Mouse (Mus musculus): ENCODE results near the gene Krt42. TPM values are rescaled to one million over a fixed set of nuclear protein-coding genes. Genes with fewer than 3 reads are reported as not detected.

Gene Krt42
- polyA plus RNA-seq, 1 experiment from 2014 or later: not detected

- no peak for ATAC-seq
- Histone ChIP-seq H3K4me3 (replicated peaks; ENCODE audit: low read length) (no peak overlapping the region), H3K27me3 (replicated peaks; ENCODE audit: control insufficient read depth, insufficient read depth, low read length) (no peaks in the 10 kb centered on the region), H3K9me3 (ENCODE audit: control insufficient read depth, low read length) (no peaks in the 10 kb centered on the region), H3K4me1 (replicated peaks; ENCODE audit: control insufficient read depth, insufficient read depth, low read length) (no peaks in the 10 kb centered on the region), H3K9ac (replicated peaks; ENCODE audit: low read depth, low read length) (no peak overlapping the region), H3K4me2 (ENCODE audit: low read length) (no peak overlapping the region), H3K27ac (ENCODE audit: low read length) (no peak overlapping the region), H3K36me3 (ENCODE audit: control insufficient read depth, insufficient read depth) (no peaks in the 10 kb centered on the region)
- WGBS: 79% methylated on average over 4 of the region's 4 CpGs
Measured at GRCm38 (mm10) chr11:100284988-100285387, 15.3 kb upstream of the Krt42 start.

DNA sequence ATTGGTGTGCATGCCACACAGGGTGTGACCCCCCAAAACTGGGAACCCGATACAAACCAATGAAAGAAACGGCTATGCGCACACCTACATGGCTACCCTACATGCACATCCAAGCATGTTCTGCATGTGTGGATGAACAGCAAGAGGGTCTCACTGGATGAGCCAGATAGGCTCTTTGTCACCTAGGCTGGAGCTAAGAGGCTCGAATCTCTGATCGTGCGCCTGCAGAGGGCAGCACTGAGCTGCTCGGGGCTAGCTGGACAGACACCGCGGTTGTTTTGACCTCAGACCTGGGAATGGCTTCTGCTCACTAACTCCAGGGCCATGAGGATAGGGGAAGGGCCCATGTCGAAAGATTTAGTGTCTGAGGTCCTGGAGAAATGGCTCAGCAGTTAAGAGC is 12.9 kb upstream of the Krt42 start:
- H3K36me3 ChIP-seq (ENCODE audit: control insufficient read depth, insufficient read depth): no peaks in the 10 kb centered on the region
- 25% methylated on average over 10 of the region's 10 CpGs for WGBS
- no peaks in the 10 kb centered on the region for H3K9me3 ChIP-seq (ENCODE audit: control insufficient read depth, low read length)

GRCm38 (mm10) chr11:100281596-100282544 is 12.2 kb upstream of the Krt42 start:
- WGBS: 20% methylated on average over 11 of the region's 11 CpGs
- Histone ChIP-seq H3K9me3 (ENCODE audit: control insufficient read depth, low read length) (no peaks in the 10 kb centered on the region), H3K36me3 (ENCODE audit: control insufficient read depth, insufficient read depth) (no peaks in the 10 kb centered on the region), H3K27me3 (replicated peaks; ENCODE audit: control insufficient read depth, insufficient read depth, low read length) (no peaks in the 10 kb centered on the region), H3K4me3 (replicated peaks; ENCODE audit: low read length) (no peak overlapping the region), H3K9ac (replicated peaks; ENCODE audit: low read depth, low read length) (no peak overlapping the region), H3K4me2 (ENCODE audit: low read length) (no peak overlapping the region), H3K4me1 (replicated peaks; ENCODE audit: control insufficient read depth, insufficient read depth, low read length) (no peaks in the 10 kb centered on the region), H3K27ac (ENCODE audit: low read length) (no peak overlapping the region)
- ATAC-seq: peak; percentile 73

More for the DNA sequence above, 12.9 kb upstream of the Krt42 start:
- ATAC-seq: peak; percentile 51; the same call in 1 of the 2 replicates
- Histone ChIP-seq H3K4me2 (ENCODE audit: low read length) (no peak overlapping the region), H3K4me3 (replicated peaks; ENCODE audit: low read length) (no peak overlapping the region), H3K27me3 (replicated peaks; ENCODE audit: control insufficient read depth, insufficient read depth, low read length) (no peaks in the 10 kb centered on the region), H3K9ac (replicated peaks; ENCODE audit: low read depth, low read length) (no peak overlapping the region), H3K27ac (ENCODE audit: low read length) (no peak overlapping the region), H3K4me1 (replicated peaks; ENCODE audit: control insufficient read depth, insufficient read depth, low read length) (no peaks in the 10 kb centered on the region)

- Histone ChIP-seq H3K4me3 (replicated peaks; ENCODE audit: low read length) (no peak overlapping the region), H3K4me2 (ENCODE audit: low read length) (no peak overlapping the region), H3K27me3 (replicated peaks; ENCODE audit: control insufficient read depth, insufficient read depth, low read length) (no peaks in the 10 kb centered on the region), H3K9me3 (ENCODE audit: control insufficient read depth, low read length) (no peaks in the 10 kb centered on the region), H3K27ac (ENCODE audit: low read length) (no peak overlapping the region), H3K4me1 (replicated peaks; ENCODE audit: control insufficient read depth, insufficient read depth, low read length) (no peaks in the 10 kb centered on the region), H3K36me3 (ENCODE audit: control insufficient read depth, insufficient read depth) (no peaks in the 10 kb centered on the region), H3K9ac (replicated peaks; ENCODE audit: low read depth, low read length) (no peak overlapping the region)
- ATAC-seq: no peak
- 74% methylated on average over 5 of the region's 5 CpGs for WGBS
Measured at GRCm38 (mm10) chr11:100278759-100279158, 9.1 kb upstream of the Krt42 start.

DNA sequence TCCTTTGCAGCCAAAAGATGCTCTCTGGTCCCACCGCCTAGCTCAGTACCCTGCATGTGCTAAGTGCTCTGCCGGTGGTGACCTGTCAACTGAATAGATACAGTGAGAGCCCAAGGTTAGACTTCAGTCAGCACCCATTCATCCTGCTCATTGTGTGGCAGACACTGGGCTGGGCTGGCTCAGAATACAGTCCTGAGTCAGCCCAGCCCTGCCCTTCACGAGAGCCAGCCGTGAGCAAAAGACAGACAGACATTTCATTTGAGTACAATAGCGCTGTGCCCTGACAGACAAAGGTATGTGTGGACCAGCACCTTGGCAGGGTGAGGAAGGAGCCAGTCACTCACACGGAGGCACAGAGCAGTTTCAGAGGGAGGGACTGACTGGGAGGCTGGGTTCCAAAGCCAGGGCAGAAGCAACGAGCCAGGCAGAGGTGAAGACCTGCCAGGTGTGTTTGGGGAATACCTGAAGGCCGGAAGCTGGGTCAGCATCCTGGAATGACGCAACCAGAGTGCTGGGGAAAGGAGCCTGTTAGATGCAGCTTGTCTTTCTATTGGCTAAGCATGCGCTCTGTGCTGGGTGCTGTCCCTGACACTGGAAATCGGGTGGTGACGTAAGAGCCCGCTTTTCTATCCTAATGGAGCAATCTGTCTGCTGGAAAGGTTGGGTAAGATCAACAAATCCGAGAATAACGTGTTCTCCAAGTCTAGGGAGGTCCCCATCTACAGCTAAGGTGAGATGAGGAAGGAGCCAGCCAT is 8.2 kb upstream of the Krt42 start:
- H3K9ac ChIP-seq (replicated peaks; ENCODE audit: low read depth, low read length): no peak overlapping the region
- no peaks in the 10 kb centered on the region for H3K27me3 ChIP-seq (replicated peaks; ENCODE audit: control insufficient read depth, insufficient read depth, low read length)
- no peak overlapping the region for H3K4me2 ChIP-seq (ENCODE audit: low read length)
- WGBS: 72% methylated on average over 15 of the region's 15 CpGs
- H3K4me3 ChIP-seq (replicated peaks; ENCODE audit: low read length): no peak overlapping the region
- no peaks in the 10 kb centered on the region for H3K9me3 ChIP-seq (ENCODE audit: control insufficient read depth, low read length)
- no peak overlapping the region for H3K27ac ChIP-seq (ENCODE audit: low read length)
- no peaks in the 10 kb centered on the region for H3K4me1 ChIP-seq (replicated peaks; ENCODE audit: control insufficient read depth, insufficient read depth, low read length)
- ATAC-seq: no peak
- no peaks in the 10 kb centered on the region for H3K36me3 ChIP-seq (ENCODE audit: control insufficient read depth, insufficient read depth)

DNA sequence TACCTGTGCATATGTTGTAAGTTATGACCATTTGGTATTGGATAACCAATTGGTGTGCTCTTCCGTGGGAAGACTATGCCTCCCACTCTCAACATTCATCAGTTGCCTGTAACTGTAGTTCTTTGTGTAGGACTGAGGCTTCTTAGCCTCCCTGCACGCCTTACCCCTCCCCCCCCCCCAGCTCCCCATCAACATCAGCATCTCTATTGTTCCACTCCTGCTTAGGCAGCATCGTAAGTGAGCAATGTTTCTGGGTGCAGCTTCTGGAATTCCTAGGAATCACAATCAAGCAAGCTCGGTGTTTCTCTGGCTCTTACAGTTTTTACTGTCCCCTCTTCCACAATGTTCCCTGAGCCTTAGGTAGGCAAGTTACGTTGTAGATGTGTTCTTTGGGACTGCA is 5.8 kb upstream of the Krt42 start:
- Histone ChIP-seq H3K27me3 (replicated peaks; ENCODE audit: control insufficient read depth, insufficient read depth, low read length) (no peaks in the 10 kb centered on the region), H3K9ac (replicated peaks; ENCODE audit: low read depth, low read length) (no peak overlapping the region), H3K9me3 (ENCODE audit: control insufficient read depth, low read length) (no peaks in the 10 kb centered on the region), H3K4me2 (ENCODE audit: low read length) (no peak overlapping the region), H3K36me3 (ENCODE audit: control insufficient read depth, insufficient read depth) (no peaks in the 10 kb centered on the region), H3K4me1 (replicated peaks; ENCODE audit: control insufficient read depth, insufficient read depth, low read length) (no peaks in the 10 kb centered on the region), H3K4me3 (replicated peaks; ENCODE audit: low read length) (no peak overlapping the region), H3K27ac (ENCODE audit: low read length) (no peak overlapping the region)
- ATAC-seq: no peak
- WGBS: 33% methylated on average over 5 of the region's 5 CpGs

- WGBS: 72% methylated on average over 7 of the region's 7 CpGs
- ATAC-seq: no peak
- Histone ChIP-seq H3K4me3 (replicated peaks; ENCODE audit: low read length) (no peak overlapping the region), H3K4me2 (ENCODE audit: low read length) (no peak overlapping the region), H3K9ac (replicated peaks; ENCODE audit: low read depth, low read length) (no peak overlapping the region), H3K4me1 (replicated peaks; ENCODE audit: control insufficient read depth, insufficient read depth, low read length) (no peaks in the 10 kb centered on the region), H3K36me3 (ENCODE audit: control insufficient read depth, insufficient read depth) (no peaks in the 10 kb centered on the region), H3K27me3 (replicated peaks; ENCODE audit: control insufficient read depth, insufficient read depth, low read length) (no peaks in the 10 kb centered on the region), H3K27ac (ENCODE audit: low read length) (no peak overlapping the region), H3K9me3 (ENCODE audit: control insufficient read depth, low read length) (no peaks in the 10 kb centered on the region)
Measured at GRCm38 (mm10) chr11:100274719-100275118, 5.0 kb upstream of the Krt42 start.

DNA sequence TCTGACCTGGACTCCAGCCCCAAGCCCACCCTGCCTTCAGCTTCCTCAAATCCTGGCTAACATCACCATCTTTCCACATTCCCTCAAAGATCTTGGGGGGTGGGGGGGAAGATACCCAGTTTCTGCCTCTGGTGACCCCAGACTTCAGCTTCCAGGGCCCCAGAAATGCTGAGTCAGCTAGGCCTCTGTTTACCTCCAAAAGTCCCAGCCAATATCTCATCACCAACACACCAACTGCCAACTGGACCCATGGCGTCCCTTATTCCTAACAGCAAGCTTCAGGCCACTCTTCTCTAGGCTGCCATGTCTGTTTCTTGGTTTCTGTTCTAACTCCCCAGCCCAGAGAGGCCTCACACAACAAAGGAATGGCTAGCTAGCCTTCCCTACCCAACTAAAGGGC is 2.2 kb upstream of the Krt42 start:
- Histone ChIP-seq H3K4me1 (replicated peaks; ENCODE audit: control insufficient read depth, insufficient read depth, low read length) (no peaks in the 10 kb centered on the region), H3K27ac (ENCODE audit: low read length) (no peak overlapping the region), H3K9ac (replicated peaks; ENCODE audit: low read depth, low read length) (no peak overlapping the region), H3K4me3 (replicated peaks; ENCODE audit: low read length) (no peak overlapping the region), H3K36me3 (ENCODE audit: control insufficient read depth, insufficient read depth) (no peaks in the 10 kb centered on the region), H3K27me3 (replicated peaks; ENCODE audit: control insufficient read depth, insufficient read depth, low read length) (no peaks in the 10 kb centered on the region), H3K9me3 (ENCODE audit: control insufficient read depth, low read length) (no peaks in the 10 kb centered on the region), H3K4me2 (ENCODE audit: low read length) (no peak overlapping the region)
- no peak for ATAC-seq
- 86% methylated on average over 1 of the region's 1 CpGs for WGBS
